Mouse (Mus musculus): ENCODE data around the gene Sgms1.

Sgms1 gene

GRCm38 (mm10) chr19:32389001-32389871 is at the start of gene Sgms1:
Gene Sgms1, minus strand, starts transcription at chr19:32389714.
- peak; percentile 94 for DNase-seq (ENCODE audit: low spot score)

GRCm38 (mm10) chr19:32425856-32426255 is 36.3 kb upstream of the Sgms1 start:
- no peak for DNase-seq (ENCODE audit: low spot score)

- DNase-seq (ENCODE audit: low spot score) = no peak
These were observed 35.2 kb upstream of the Sgms1 start for GRCm38 (mm10) chr19:32424706-32425105.

- no peak for DNase-seq (ENCODE audit: low spot score)
These were observed 29.6 kb upstream of the Sgms1 start for GRCm38 (mm10) chr19:32419069-32419468.

- DNase-seq (ENCODE audit: low spot score) = no peak
These were observed 27.3 kb upstream of the Sgms1 start for GRCm38 (mm10) chr19:32416692-32417317.

GRCm38 (mm10) chr19:32409603-32410360 is 20.3 kb upstream of the Sgms1 start:
- no peak for DNase-seq (ENCODE audit: low spot score)

GRCm38 (mm10) chr19:32406717-32407116 is 17.2 kb upstream of the Sgms1 start:
- no peak for DNase-seq (ENCODE audit: low spot score)

GRCm38 (mm10) chr19:32404386-32404785 is 14.9 kb upstream of the Sgms1 start:
- DNase-seq (ENCODE audit: low spot score) = no peak

GRCm38 (mm10) chr19:32403834-32404233 is 14.3 kb upstream of the Sgms1 start:
- DNase-seq (ENCODE audit: low spot score) = no peak

- no peak for DNase-seq (ENCODE audit: low spot score)
These were observed 9.0 kb upstream of the Sgms1 start for GRCm38 (mm10) chr19:32398491-32398890.

GRCm38 (mm10) chr19:32396303-32396702 is 6.8 kb upstream of the Sgms1 start:
- DNase-seq (ENCODE audit: low spot score) = no peak

GRCm38 (mm10) chr19:32394825-32395224 is 5.3 kb upstream of the Sgms1 start:
- DNase-seq (ENCODE audit: low spot score) = no peak

GRCm38 (mm10) chr19:32393758-32394450 is 4.4 kb upstream of the Sgms1 start:
- no peak for DNase-seq (ENCODE audit: low spot score)

GRCm38 (mm10) chr19:32393092-32393745 is 3.7 kb upstream of the Sgms1 start:
- no peak for DNase-seq (ENCODE audit: low spot score)

GRCm38 (mm10) chr19:32391441-32391840 is 1.9 kb upstream of the Sgms1 start:
- no peak for DNase-seq (ENCODE audit: low spot score)

GRCm38 (mm10) chr19:32390116-32390515 is 602 bp upstream of the Sgms1 start:
- no peak for DNase-seq (ENCODE audit: low spot score)

GRCm38 (mm10) chr19:32388191-32388921 is 1.2 kb downstream of the Sgms1 start:
- DNase-seq (ENCODE audit: low spot score) = peak; percentile 90

- peak; percentile 34 for DNase-seq (ENCODE audit: low spot score)
These were observed 1.9 kb downstream of the Sgms1 start for GRCm38 (mm10) chr19:32387403-32388190.

- peak; percentile 73 for DNase-seq (ENCODE audit: low spot score)
These were observed 2.7 kb downstream of the Sgms1 start for GRCm38 (mm10) chr19:32386556-32387402.
